Mouse (Mus musculus): ENCODE results near the gene Pou5f1.

Gene Pou5f1

GRCm38 (mm10) chr17:35551881-35552414 is 46.1 kb downstream of the Pou5f1 start, which contains the start of gene Cdsn:
Cdsn (plus strand) TSS chr17:35552128.
- DNase-seq (ENCODE audit: low spot score), result no peak

GRCm38 (mm10) chr17:35554321-35554720 is 48.5 kb downstream of the Pou5f1 start:
- DNase-seq (ENCODE audit: low spot score), result no peak

- DNase-seq (ENCODE audit: low spot score), result no peak
Observed at GRCm38 (mm10) chr17:35554761-35555397, 49.1 kb downstream of the Pou5f1 start.

- no peak for DNase-seq (ENCODE audit: low spot score)
Observed at GRCm38 (mm10) chr17:35556186-35556765, 50.5 kb downstream of the Pou5f1 start.

- peak; percentile 43 for DNase-seq (ENCODE audit: low spot score)
Observed at GRCm38 (mm10) chr17:35556812-35557211, 51.0 kb downstream of the Pou5f1 start.

GRCm38 (mm10) chr17:35557351-35557750 is 51.5 kb downstream of the Pou5f1 start:
- DNase-seq (ENCODE audit: low spot score), result no peak

- no peak for DNase-seq (ENCODE audit: low spot score)
Observed at GRCm38 (mm10) chr17:35558216-35558615, 52.4 kb downstream of the Pou5f1 start.
